Mouse (Mus musculus) G1E (cell line): ENCODE data around the gene Rps27rt.

Experiments used
- CTCF ChIP-seq: IDR thresholded peaks from 2 replicates; pipeline ENCODE4 v1.5.1; 2012; ENCODE audit warnings: low read depth, low read length, inconsistent platforms, mixed read lengths
- GATA1 ChIP-seq: IDR thresholded peaks from 2 replicates; pipeline ENCODE4 v1.6.1; 2012; ENCODE audit warnings: borderline replicate concordance, low read length, inconsistent platforms, mixed read lengths
- TAL1 ChIP-seq: conservative IDR thresholded peaks from 2 replicates; pipeline ENCODE4 v1.6.1; 2012; ENCODE audit warnings: low read depth, low read length, inconsistent platforms, mixed read lengths

DNA sequence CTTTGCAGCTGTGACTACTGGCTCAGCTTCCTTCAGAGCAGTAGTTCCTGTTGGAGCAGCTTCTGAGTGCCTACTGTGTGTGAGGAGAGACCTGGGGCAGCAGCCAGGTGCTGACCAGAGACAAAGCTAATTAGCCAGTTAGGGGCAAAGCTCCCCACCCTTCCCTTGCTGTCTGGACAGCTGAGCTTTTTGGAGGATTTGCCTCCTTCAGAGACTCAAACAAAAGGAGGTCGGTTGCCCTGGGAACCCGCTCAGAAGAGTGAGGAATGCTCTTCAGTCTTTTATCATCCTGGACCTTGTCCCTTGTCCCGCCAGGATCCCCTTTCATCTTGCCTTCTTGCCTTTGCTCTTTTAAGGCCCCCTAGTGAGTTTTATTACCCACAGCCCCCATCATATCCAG is 46.8 kb upstream of the Rps27rt start:
- TF ChIP-seq CTCF (no peak), TAL1 (no peak), GATA1 (no peak)
